Mouse (Mus musculus) brain, embryonic 14.5 days (tissue): ENCODE results near the gene Cfap43. TPM values are rescaled to one million over a fixed set of nuclear protein-coding genes. Genes with fewer than 3 reads are reported as not detected.

ENCODE experiments used
- DNase-seq: peaks from one replicate; pipeline ENCODE4 v3.0.0-alpha.2; 2011; ENCODE audit warnings: low read depth
- CTCF ChIP-seq: fragments of 200-500 bp; IDR thresholded peaks from 2 replicates; pipeline ENCODE4 v1.5.1; 2012; ENCODE audit warnings: inconsistent platforms, mild to moderate bottlenecking, moderate library complexity, borderline replicate concordance; ENCODE audit not compliant: insufficient read depth, insufficient read length; ENCODE audit errors: extremely low read depth
- POLR2A ChIP-seq: fragments of 200-500 bp; IDR thresholded peaks from 2 replicates; pipeline ENCODE4 v1.6.1; 2012; ENCODE audit warnings: mild to moderate bottlenecking, inconsistent platforms, borderline replicate concordance; ENCODE audit not compliant: poor library complexity, insufficient read depth, insufficient read length, severe bottlenecking; ENCODE audit errors: extremely low read depth
- polyA plus RNA-seq: library from polyadenylated mRNA; depleted of rRNA; stranded (reverse); fragments of >200 nt; gene quantifications from 2 replicates; pipeline ENCODE4 v1.2.3, GENCODE M21; 2012

Gene Cfap43
- polyA plus RNA-seq, 1 experiment = 2.6 TPM

DNA sequence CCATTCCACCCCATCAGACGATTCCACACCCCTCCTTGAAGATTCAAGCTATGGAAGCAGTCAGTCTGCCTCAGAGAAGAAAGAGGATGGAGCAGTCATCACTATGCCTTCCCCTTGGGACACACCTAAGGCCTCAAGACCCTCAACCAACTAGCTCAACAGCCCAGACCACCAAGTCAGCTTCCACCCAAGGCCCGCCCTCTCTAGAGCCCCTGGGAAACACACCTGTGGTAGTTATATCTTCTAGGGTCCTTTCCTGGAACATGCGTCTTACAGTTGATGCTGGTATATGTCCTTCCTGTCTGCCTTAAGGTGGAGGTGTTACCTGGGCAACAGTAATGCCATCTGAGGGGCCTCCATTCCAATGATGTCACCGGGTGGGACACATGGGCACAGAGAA is 4.9 kb downstream of the Cfap43 start:
- TF ChIP-seq CTCF (no peak), POLR2A (no peak)
- no peak for DNase-seq

DNA sequence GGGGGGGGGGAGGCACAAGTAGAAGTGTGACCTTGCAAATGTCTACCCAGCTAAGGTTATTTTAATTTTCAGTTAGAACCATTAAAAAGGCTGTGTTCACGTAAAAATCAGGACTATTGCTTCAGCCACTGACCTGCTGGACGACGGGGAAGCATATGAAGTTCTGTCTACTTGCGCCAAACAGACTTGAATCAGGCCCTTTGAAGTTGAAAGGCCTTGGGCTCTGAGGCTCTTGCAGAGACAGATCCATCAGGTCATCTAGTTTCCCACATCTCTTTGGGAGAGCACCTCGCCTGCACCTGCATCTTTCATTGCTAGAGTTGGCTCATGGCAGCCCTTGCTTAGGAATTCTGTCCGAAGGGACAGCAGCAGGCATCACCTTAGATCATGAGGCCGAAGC is 5.7 kb downstream of the Cfap43 start:
- TF ChIP-seq POLR2A = no peak
- TF ChIP-seq CTCF = no peak

DNA sequence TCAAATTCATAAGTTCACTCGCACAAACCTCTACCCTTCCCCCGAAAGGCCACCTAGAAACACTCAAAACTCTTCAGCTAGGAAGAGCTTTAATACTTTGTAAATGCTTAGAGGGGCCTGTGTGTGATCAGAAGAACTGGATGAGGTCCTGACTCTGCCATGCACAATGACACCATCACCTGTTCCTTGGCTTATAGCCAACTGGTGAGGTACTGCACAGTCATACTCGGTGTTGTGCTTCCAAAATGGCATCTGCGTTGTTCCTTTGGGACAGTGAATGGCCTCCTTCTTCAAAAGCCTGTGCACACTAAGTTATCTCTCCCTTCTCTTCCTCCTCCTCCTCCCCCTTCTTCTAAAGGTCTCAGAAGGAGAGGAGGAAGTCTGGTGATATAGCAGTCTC is 8.3 kb downstream of the Cfap43 start:
- TF ChIP-seq POLR2A (no peak), CTCF (no peak)
- DNase-seq = no peak

More for the DNA sequence above, 5.7 kb downstream of the Cfap43 start:
- DNase-seq = no peak

DNA sequence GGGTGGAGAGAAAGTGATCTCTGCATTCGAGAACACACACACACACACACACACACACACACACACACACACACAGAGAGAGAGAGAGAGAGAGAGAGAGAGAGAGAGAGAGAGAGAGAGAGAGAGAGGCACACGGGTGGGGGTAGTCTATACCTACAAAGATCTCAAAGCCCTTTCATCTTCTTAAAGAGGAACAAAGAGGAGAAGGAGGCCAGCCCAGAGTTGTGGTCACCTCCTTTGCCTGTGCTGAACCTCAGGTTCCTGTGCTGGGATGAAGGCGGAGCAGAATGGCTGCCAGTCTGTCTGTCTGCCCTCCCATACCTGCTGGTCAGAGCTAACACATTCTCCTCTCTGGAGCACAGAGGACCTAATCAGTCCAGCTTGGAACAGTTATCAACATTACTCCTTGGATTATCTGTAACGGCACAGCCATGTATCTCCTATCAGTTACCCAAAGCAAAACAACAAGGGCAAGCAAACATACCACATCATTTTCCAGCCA is 8.9 kb downstream of the Cfap43 start:
- no peak for DNase-seq
- TF ChIP-seq POLR2A (no peak), CTCF (no peak)

DNA sequence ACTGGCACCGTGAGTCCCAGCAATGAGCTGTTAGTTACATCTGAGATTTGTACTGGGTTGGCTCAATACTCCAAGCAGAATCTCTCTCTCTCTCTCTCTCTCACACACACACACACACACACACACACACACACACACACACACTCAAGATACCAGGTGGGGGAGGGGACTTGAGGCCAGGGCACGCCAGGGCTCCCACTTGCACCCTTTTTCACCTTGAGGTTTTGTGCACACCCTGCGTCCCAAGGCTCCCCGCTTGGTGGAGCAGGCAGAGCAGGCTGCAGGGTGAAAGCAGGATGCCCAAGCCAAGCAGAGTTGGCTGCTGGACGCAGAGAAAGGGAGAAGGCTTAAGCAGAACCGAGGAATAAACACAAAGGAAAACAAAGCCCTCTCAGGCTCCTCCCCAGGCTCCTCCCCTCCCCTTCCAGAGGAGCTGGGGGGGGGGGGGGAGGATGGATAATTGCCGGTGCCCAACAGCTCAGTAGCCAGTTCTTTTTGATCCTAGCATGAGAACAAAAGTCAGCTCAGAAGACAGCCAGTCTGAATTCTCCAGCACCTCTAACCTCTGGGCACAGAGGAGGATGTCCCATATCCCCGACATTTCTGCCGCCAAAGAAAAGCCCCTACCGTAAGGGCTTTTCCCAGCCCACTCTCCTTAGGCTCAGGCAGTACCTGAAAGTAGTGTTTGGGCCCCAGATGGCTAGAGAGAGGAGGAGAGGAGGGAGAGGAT is 9.5 kb downstream of the Cfap43 start:
- no peak for TF ChIP-seq CTCF
- peak; percentile 33; the same call in 1 of the 2 replicates for TF ChIP-seq POLR2A
- peak; percentile 90 for DNase-seq

DNA sequence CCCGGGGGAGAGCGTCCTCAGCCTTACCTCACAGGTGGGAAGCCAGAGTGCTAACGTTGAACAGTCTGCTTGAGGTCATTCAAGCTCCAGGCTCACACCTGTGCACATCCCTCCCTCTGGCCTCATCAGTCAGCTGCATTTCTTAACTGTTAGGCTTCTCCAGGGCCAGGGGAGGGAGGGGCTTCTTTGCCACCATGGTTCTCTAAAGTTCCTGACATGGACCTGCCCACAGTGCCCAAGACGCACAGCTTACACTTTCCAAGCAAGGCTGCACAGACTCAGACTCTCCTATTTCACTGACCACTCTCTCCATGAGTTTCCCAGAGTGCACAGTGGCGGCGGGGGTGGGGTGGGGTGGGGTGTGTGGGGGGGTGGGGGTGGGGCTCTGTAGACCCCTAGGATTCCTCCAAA is 10.1 kb downstream of the Cfap43 start:
- no peak for TF ChIP-seq POLR2A
- peak; percentile 31 for DNase-seq

DNA sequence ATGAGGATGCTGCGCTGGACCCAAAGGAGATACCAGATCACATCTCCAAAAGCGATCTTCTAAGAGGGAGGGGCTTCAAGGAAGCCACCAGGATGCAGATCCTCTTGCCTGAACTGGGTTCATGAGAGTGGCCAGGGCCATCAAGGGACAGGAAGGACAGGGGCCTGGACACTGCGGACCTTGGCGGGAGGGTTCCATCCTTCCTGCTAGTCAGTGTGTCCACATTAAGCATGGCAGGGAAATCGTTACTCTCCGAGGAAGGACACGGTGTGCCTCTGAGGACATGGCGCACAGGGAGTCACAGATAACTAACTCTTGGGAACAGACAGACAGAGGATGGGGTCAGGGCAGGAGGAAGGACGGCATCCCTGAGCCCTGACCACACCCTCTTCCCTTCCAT is 11.5 kb downstream of the Cfap43 start:
- no peak for DNase-seq
- TF ChIP-seq POLR2A (no peak), CTCF (no peak)

DNA sequence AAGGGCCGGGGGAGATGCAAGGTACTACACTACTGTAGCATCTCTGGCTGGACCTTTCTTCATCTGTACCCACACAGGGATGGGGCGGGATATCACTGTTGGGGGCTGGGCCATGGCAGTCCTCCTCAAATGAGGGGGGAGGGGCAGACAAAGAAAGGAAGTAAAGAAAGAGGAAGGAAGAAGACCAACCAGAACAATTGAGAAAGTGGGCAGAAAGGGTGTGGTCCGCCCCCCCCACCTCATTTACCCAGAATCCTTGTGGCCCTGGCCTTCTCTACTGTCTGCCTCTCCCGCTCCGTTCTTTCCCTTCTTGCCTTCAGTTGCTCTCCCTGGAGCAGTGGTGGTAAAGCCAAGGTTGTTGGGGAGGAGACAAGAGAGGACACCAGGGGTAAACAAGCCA is 13.5 kb downstream of the Cfap43 start:
- no peak for DNase-seq
- TF ChIP-seq POLR2A (no peak), CTCF (no peak)

DNA sequence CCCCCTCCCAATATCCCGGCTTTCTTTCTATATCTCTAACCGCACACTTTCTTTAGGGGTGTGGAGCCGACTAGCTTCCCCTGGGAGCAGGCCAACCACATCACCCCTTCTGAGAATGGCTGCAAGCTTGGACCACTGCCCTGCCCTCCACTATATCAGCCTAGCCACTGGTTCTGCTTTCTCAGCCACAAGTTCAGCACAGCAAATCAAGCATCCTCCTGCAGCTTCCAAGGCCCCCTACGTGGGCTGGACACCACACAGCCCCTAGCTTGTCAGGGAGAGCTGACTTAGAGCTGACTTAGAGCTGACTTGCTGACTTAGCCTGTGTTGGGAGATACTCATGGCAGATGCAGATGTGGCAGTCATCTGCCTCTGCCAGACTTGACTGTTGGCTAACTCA is 14.0 kb downstream of the Cfap43 start:
- no peak for DNase-seq
- TF ChIP-seq POLR2A (no peak), CTCF (no peak)

DNA sequence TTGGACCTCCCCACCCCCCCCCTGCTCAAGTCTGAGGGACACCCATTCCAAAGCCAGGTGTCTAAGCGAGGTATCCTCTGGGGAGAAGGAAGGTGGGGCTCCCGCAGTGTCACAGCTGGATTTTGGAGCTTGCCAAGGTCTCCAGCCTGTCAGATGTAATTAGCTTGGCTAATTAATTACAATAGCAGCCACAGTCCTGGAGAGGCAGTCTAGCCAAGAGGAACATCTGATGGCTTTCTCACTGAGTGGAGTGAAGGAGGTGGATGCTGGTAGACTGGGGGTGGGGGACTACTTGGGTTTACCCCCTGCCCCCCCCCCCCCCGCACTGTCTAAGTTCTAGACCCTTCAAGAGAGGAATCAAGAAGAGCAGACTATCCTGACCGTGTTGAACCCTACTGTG is 15.4 kb downstream of the Cfap43 start:
- DNase-seq = peak; percentile 53
- no peak for TF ChIP-seq POLR2A
- TF ChIP-seq CTCF = no peak

DNA sequence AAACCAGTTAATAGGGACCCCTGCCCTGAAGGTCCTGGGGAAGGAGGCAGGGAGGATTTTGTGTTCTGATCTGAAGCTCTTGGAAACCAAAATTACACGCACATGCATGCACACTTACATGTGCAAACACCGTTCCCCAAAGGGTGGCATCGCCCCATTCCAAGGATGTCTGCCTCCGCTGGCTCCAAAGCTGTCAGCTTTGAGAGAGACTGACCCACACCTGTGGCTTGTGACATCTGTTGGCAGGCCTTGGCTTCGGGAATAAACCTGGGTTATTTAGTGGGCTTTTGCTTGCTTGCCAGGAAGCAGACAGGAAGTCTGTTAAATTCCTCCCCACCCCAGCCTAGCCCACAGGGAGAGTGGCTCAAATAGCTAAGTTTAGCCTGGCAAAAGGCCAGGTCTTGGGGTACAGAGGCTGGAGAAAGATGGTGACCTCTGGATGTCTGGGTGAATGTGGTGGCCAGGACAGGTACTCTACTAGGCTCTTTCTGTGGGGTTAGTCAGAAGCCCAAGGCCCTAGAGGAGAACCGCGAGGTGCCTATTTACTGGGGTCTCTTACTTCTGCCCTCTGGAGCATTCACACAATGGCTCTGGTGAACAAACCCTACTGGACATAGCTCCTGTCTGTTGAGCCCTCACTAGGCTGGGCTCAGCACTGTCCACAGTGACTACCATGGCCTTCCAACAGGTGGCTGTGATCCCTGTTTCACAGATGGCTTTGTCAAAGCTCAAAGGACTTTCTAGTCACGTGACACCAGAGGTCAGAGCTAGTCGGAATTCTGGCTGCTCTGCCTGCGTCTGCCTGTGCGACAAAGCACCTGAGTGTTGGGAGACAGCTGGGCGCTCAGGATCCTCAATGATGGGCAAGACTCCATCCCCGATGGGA is 16.5 kb downstream of the Cfap43 start:
- no peak for TF ChIP-seq CTCF
- no peak for TF ChIP-seq POLR2A
- DNase-seq = no peak
